Mouse (Mus musculus) megakaryocyte progenitor cell, adult 5-6 weeks (primary cell): ENCODE measurements around the gene Sult5a1. TPM values are rescaled to one million over a fixed set of nuclear protein-coding genes. Genes with fewer than 3 reads are reported as not detected.

Source experiments
- ATAC-seq: replicated peaks from 2 replicates; pipeline ENCODE4 v1.8.0; 2016; ENCODE audit warnings: mild to moderate bottlenecking, moderate TSS enrichment, inconsistent platforms; ENCODE audit not compliant: poor library complexity
- total RNA-seq, 2 experiments: library from RNA; stranded (forward) in 1 of 2; stranded (reverse) in 1 of 2; fragments of 157-497, 149-512 nt in 1 of 2; fragments of 200-1000 nt in 1 of 2; gene quantifications; 2 replicates each; pipeline versions ENCODE4 v1.2.3 to v1.2.4; 2015 to 2017

Gene Sult5a1
- total RNA-seq (2015) = not detected in 2 replicates
- total RNA-seq (2017) = not detected in 2 replicates

- no peak for ATAC-seq
Measured at GRCm38 (mm10) chr8:123157888-123158465, at the start of gene Sult5a1. Gene Sult5a1, minus strand, starts transcription at chr8:123158315.

- peak; percentile 32; the same call in 1 of the 2 replicates for ATAC-seq
Measured at GRCm38 (mm10) chr8:123203571-123203970, 45.5 kb upstream of the Sult5a1 start.

- ATAC-seq = peak; percentile 75
Measured at GRCm38 (mm10) chr8:123202288-123202687, 44.2 kb upstream of the Sult5a1 start.

- no peak for ATAC-seq
Measured at GRCm38 (mm10) chr8:123199864-123200263, 41.7 kb upstream of the Sult5a1 start.

GRCm38 (mm10) chr8:123197016-123197415 lies 38.9 kb upstream of the Sult5a1 start:
- ATAC-seq = peak; percentile 69

GRCm38 (mm10) chr8:123193771-123194170 lies 35.7 kb upstream of the Sult5a1 start:
- no peak for ATAC-seq

- ATAC-seq = no peak
Measured at GRCm38 (mm10) chr8:123191908-123192307, 33.8 kb upstream of the Sult5a1 start.

- peak; percentile 96 for ATAC-seq
Measured at GRCm38 (mm10) chr8:123190678-123191077, 32.6 kb upstream of the Sult5a1 start.

GRCm38 (mm10) chr8:123188841-123189240 lies 30.7 kb upstream of the Sult5a1 start:
- ATAC-seq = no peak

- ATAC-seq = no peak
Measured at GRCm38 (mm10) chr8:123188006-123188405, 29.9 kb upstream of the Sult5a1 start.

- no peak for ATAC-seq
Measured at GRCm38 (mm10) chr8:123185566-123186409, 27.7 kb upstream of the Sult5a1 start, which contains the start of gene Dpep1. Gene Dpep1, plus strand, starts transcription at chr8:123186242.

- ATAC-seq = no peak
Measured at GRCm38 (mm10) chr8:123181391-123181790, 23.3 kb upstream of the Sult5a1 start.

- peak; percentile 55 for ATAC-seq
Measured at GRCm38 (mm10) chr8:123156070-123156773, 1.9 kb downstream of the Sult5a1 start.

GRCm38 (mm10) chr8:123155177-123155576 lies 2.9 kb downstream of the Sult5a1 start:
- ATAC-seq = 0 out of 2 replicates have a peak, but pooled peaks have one; percentile 26

- no peak for ATAC-seq
Measured at GRCm38 (mm10) chr8:123150737-123151171, 7.4 kb downstream of the Sult5a1 start.

- ATAC-seq = no peak
Measured at GRCm38 (mm10) chr8:123146390-123146789, 11.7 kb downstream of the Sult5a1 start.

GRCm38 (mm10) chr8:123145279-123145678 lies 12.8 kb downstream of the Sult5a1 start:
- ATAC-seq = no peak; the same call in 1 of the 2 replicates

GRCm38 (mm10) chr8:123141741-123142462 lies 16.2 kb downstream of the Sult5a1 start:
- ATAC-seq = no peak

- no peak for ATAC-seq
Measured at GRCm38 (mm10) chr8:123138741-123139140, 19.4 kb downstream of the Sult5a1 start.

- no peak for ATAC-seq
Measured at GRCm38 (mm10) chr8:123137645-123138077, 20.5 kb downstream of the Sult5a1 start.

GRCm38 (mm10) chr8:123136287-123136686 lies 21.8 kb downstream of the Sult5a1 start:
- ATAC-seq = no peak
